Mouse (Mus musculus): ENCODE results near the gene Anks4b.

- no peak for TF ChIP-seq GATA1 (IDR thresholded peaks at IDR 0.05; ENCODE audit: low read length)
- no peak for TF ChIP-seq TAL1 (IDR thresholded peaks at IDR 0.05; ENCODE audit: low read length)
Measured at GRCm38 (mm10) chr7:120127686-120128059, 46.0 kb upstream of the Anks4b start.

All from erythroblast, embryonic 14.5 days (primary cell).